Mouse (Mus musculus) kidney, embryonic 16.5 days (tissue): ENCODE results near the gene Mok. TPM values are rescaled to one million over a fixed set of nuclear protein-coding genes. Genes with fewer than 3 reads are reported as not detected.
A peak's percentile ranks its signal among the peaks of the same experiment; 100 is the strongest.

ENCODE experiments used
- ATAC-seq: fragments of 200-750 bp; cut with Nextera tagmentation; 2 replicates; pipeline ENCODE4 v1.8.0; 2017; ENCODE audit warnings: moderate TSS enrichment; ENCODE audit not compliant: low FRiP score, low TSS enrichment
- H3K27ac ChIP-seq: fragments of 300-500 bp; sonication (generic); 2 replicates; pipeline ENCODE4 v1.5.1; 2014; ENCODE audit warnings: low read length
- H3K27me3 ChIP-seq: fragments of 300-500 bp; sonication (generic); 2 replicates; pipeline ENCODE4 v1.6.1; 2014; ENCODE audit warnings: low read length, control low read depth, mixed read lengths; ENCODE audit not compliant: insufficient read depth
- H3K36me3 ChIP-seq: fragments of 300-500 bp; sonication (generic); 2 replicates; pipeline ENCODE4 v1.6.1; 2014; ENCODE audit warnings: low read length, control low read depth, mixed read lengths; ENCODE audit not compliant: insufficient read depth
- H3K4me1 ChIP-seq: fragments of 300-500 bp; sonication (generic); 2 replicates; pipeline ENCODE4 v1.6.1; 2014; ENCODE audit warnings: low read length, control low read depth, mixed read lengths; ENCODE audit not compliant: insufficient read depth
- H3K4me2 ChIP-seq: fragments of 300-500 bp; sonication (generic); replicated peaks from 2 replicates; pipeline ENCODE4 v1.6.1; 2014; ENCODE audit warnings: low read depth, low read length
- H3K4me3 ChIP-seq: fragments of 300-500 bp; sonication (generic); 2 replicates; pipeline ENCODE4 v1.5.1; 2014; ENCODE audit warnings: mild to moderate bottlenecking, low read length
- H3K9ac ChIP-seq: fragments of 300-500 bp; sonication (generic); replicated peaks from 2 replicates; pipeline ENCODE4 v1.6.1; 2014; ENCODE audit warnings: low read length
- H3K9me3 ChIP-seq: fragments of 300-500 bp; sonication (generic); 2 replicates; pipeline ENCODE4 v1.6.1; 2016; ENCODE audit warnings: low read length, control low read depth
- WGBS: fragments of 180-500 bp; shearing (Covaris S2); extraction: QIAGEN DNeasy Blood & Tissue Kit; methylation state at CpG from one replicate; pipeline ENCODE4 v1.1.7; 2014; 5-methylcytosine and 5-hydroxymethylcytosine counted together
- polyA plus RNA-seq: library from polyadenylated mRNA; unstranded; fragments of >200 nt; fragmentation: Nextera tagmentation; extraction: Ambion mirVana; gene quantifications from 2 replicates; pipeline ENCODE4 v1.2.1, GENCODE M21; 2015

Mok gene
- polyA plus RNA-seq, 1 experiment from 2014 or later, result 7.2 TPM

GRCm38 (mm10) chr12:110797842-110798431 lies 42.8 kb downstream of the Mok start:
- Histone ChIP-seq H3K27ac (peak overlapping the region; percentile 21; the same call in 1 of the 2 replicates), H3K36me3 (0 out of 2 replicates have a peak, but pooled peaks cover under 1% of the 10 kb centered on the region), H3K27me3 (no peaks in the 10 kb centered on the region), H3K9ac (no peak overlapping the region), H3K4me1 (no peaks in the 10 kb centered on the region), H3K4me3 (no peak overlapping the region), H3K9me3 (no peaks in the 10 kb centered on the region), H3K4me2 (no peak overlapping the region)
- peak; percentile 50; the same call in 1 of the 2 replicates for ATAC-seq
- 81% methylated on average over 10 of the region's 10 CpGs for WGBS

GRCm38 (mm10) chr12:110797202-110797601 lies 43.5 kb downstream of the Mok start:
- 86% methylated on average over 6 of the region's 6 CpGs for WGBS
- no peak for ATAC-seq
- Histone ChIP-seq H3K27me3 (no peaks in the 10 kb centered on the region), H3K9me3 (no peaks in the 10 kb centered on the region), H3K4me1 (no peaks in the 10 kb centered on the region), H3K27ac (no peak overlapping the region), H3K36me3 (0 out of 2 replicates have a peak, but pooled peaks cover 6% of the 10 kb centered on the region), H3K4me3 (no peak overlapping the region), H3K9ac (no peak overlapping the region), H3K4me2 (no peak overlapping the region)

GRCm38 (mm10) chr12:110796748-110797147 lies 44.0 kb downstream of the Mok start:
- ATAC-seq, result 0 out of 2 replicates have a peak, but pooled peaks have one; percentile 32
- H3K27ac ChIP-seq, result no peak overlapping the region
- 0 out of 2 replicates have a peak, but pooled peaks cover 6% of the 10 kb centered on the region for H3K36me3 ChIP-seq
- no peak overlapping the region for H3K9ac ChIP-seq
- H3K4me2 ChIP-seq, result no peak overlapping the region
- no peaks in the 10 kb centered on the region for H3K9me3 ChIP-seq
- no peak overlapping the region for H3K4me3 ChIP-seq
- 70% methylated on average over 6 of the region's 6 CpGs for WGBS
- no peaks in the 10 kb centered on the region for H3K4me1 ChIP-seq
- no peaks in the 10 kb centered on the region for H3K27me3 ChIP-seq

- H3K4me1 ChIP-seq, result no peaks in the 10 kb centered on the region
- H3K4me2 ChIP-seq, result no peak overlapping the region
- H3K4me3 ChIP-seq, result no peak overlapping the region
- H3K36me3 ChIP-seq, result 0 out of 2 replicates have a peak, but pooled peaks cover 7% of the 10 kb centered on the region
- no peaks in the 10 kb centered on the region for H3K9me3 ChIP-seq
- no peak for ATAC-seq
- no peak overlapping the region for H3K27ac ChIP-seq
- H3K27me3 ChIP-seq, result no peaks in the 10 kb centered on the region
- WGBS, result 87% methylated on average over 6 of the region's 6 CpGs
- no peak overlapping the region for H3K9ac ChIP-seq
These were observed 45.7 kb downstream of the Mok start for GRCm38 (mm10) chr12:110795035-110795434.

- Histone ChIP-seq H3K27ac (no peak overlapping the region), H3K9me3 (no peaks in the 10 kb centered on the region), H3K4me1 (no peaks in the 10 kb centered on the region), H3K9ac (no peak overlapping the region), H3K4me3 (no peak overlapping the region), H3K4me2 (no peak overlapping the region), H3K36me3 (peaks cover 10% of the 10 kb centered on the region; the same call in 1 of the 2 replicates), H3K27me3 (no peaks in the 10 kb centered on the region)
- 83% methylated on average over 8 of the region's 8 CpGs for WGBS
- 0 out of 2 replicates have a peak, but pooled peaks have one; percentile 64 for ATAC-seq
These were observed 49.7 kb downstream of the Mok start for GRCm38 (mm10) chr12:110791026-110791425.

GRCm38 (mm10) chr12:110790580-110790979 lies 50.2 kb downstream of the Mok start:
- H3K27me3 ChIP-seq, result no peaks in the 10 kb centered on the region
- H3K4me3 ChIP-seq, result no peak overlapping the region
- no peak overlapping the region for H3K27ac ChIP-seq
- no peak overlapping the region for H3K9ac ChIP-seq
- peaks cover 10% of the 10 kb centered on the region; the same call in 1 of the 2 replicates for H3K36me3 ChIP-seq
- H3K9me3 ChIP-seq, result no peaks in the 10 kb centered on the region
- no peak overlapping the region for H3K4me2 ChIP-seq
- ATAC-seq, result no peak
- H3K4me1 ChIP-seq, result no peaks in the 10 kb centered on the region
- WGBS, result 91% methylated on average over 4 of the region's 4 CpGs

GRCm38 (mm10) chr12:110786243-110786642 lies 54.5 kb downstream of the Mok start:
- H3K4me1 ChIP-seq, result no peaks in the 10 kb centered on the region
- no peak overlapping the region for H3K4me2 ChIP-seq
- ATAC-seq, result no peak
- no peaks in the 10 kb centered on the region for H3K27me3 ChIP-seq
- H3K27ac ChIP-seq, result no peak overlapping the region
- H3K4me3 ChIP-seq, result no peak overlapping the region
- H3K9ac ChIP-seq, result no peak overlapping the region
- 72% methylated on average over 4 of the region's 4 CpGs for WGBS
- H3K36me3 ChIP-seq, result peaks cover 12% of the 10 kb centered on the region
- H3K9me3 ChIP-seq, result no peaks in the 10 kb centered on the region

GRCm38 (mm10) chr12:110784211-110784610 lies 56.5 kb downstream of the Mok start:
- Histone ChIP-seq H3K4me2 (no peak overlapping the region), H3K9me3 (no peaks in the 10 kb centered on the region), H3K36me3 (peaks cover 19% of the 10 kb centered on the region), H3K27me3 (no peaks in the 10 kb centered on the region), H3K9ac (no peak overlapping the region), H3K27ac (no peak overlapping the region), H3K4me3 (no peak overlapping the region), H3K4me1 (no peaks in the 10 kb centered on the region)
- no peak for ATAC-seq
- WGBS, result 88% methylated on average over 2 of the region's 2 CpGs

- no peak for ATAC-seq
- Histone ChIP-seq H3K4me1 (no peaks in the 10 kb centered on the region), H3K4me2 (no peak overlapping the region), H3K4me3 (no peak overlapping the region), H3K27me3 (no peaks in the 10 kb centered on the region), H3K9ac (no peak overlapping the region), H3K36me3 (peaks cover 19% of the 10 kb centered on the region), H3K9me3 (no peaks in the 10 kb centered on the region), H3K27ac (no peak overlapping the region)
- 97% methylated on average over 1 of the region's 1 CpGs for WGBS
These were observed 58.5 kb downstream of the Mok start for GRCm38 (mm10) chr12:110782278-110782677.

GRCm38 (mm10) chr12:110781181-110781580 lies 59.6 kb downstream of the Mok start:
- no peak overlapping the region for H3K4me3 ChIP-seq
- WGBS, result 89% methylated on average over 8 of the region's 8 CpGs
- H3K27ac ChIP-seq, result no peak overlapping the region
- no peaks in the 10 kb centered on the region for H3K4me1 ChIP-seq
- H3K9me3 ChIP-seq, result no peaks in the 10 kb centered on the region
- H3K36me3 ChIP-seq, result peaks cover 16% of the 10 kb centered on the region; the same call in 1 of the 2 replicates
- ATAC-seq, result no peak
- no peak overlapping the region for H3K4me2 ChIP-seq
- H3K9ac ChIP-seq, result no peak overlapping the region
- no peaks in the 10 kb centered on the region for H3K27me3 ChIP-seq
